Comparison of ENCODE assay signal across 8 mouse cellular contexts in genomic region chr11:67024867-67025477, GRCm38 (mm10). TPM values are rescaled to one million over a fixed set of nuclear protein-coding genes. Genes with fewer than 3 reads are reported as not detected.
A peak's percentile ranks its signal among the peaks of the same experiment; 100 is the strongest.
DNase-seq lines count a peak whose midpoint lies in the region; ATAC-seq and TF ChIP-seq lines count a peak whose summit lies in the region.

Gene Tmem220 (plus strand): TSS chr11:67025154.

- peak; percentile 98 for ATAC-seq in heart, embryonic 15.5 days (replicated peaks; ENCODE audit: insufficient number of reproducible peaks, insufficient read depth, low FRiP score, low read depth)
- ATAC-seq in liver, embryonic 14.5 days (ENCODE audit: insufficient read depth) = peak; percentile 100
- peak; percentile 94 for ATAC-seq in neural tube, embryonic 11.5 days (ENCODE audit: insufficient read depth, low FRiP score, low TSS enrichment)
- peak; percentile 97 for ATAC-seq in stomach, postnatal 0 days (ENCODE audit: low FRiP score, low TSS enrichment)

- 2% methylated on average over 35 of the region's 35 CpGs for WGBS in forebrain, embryonic 10.5 days
- 1% methylated on average over 33 of the region's 35 CpGs for WGBS in heart, embryonic 15.5 days
- WGBS in liver, embryonic 14.5 days (ENCODE audit: insufficient replicate concordance) = 2% methylated on average over 35 of the region's 35 CpGs
- 1% methylated on average over 34 of the region's 35 CpGs for WGBS in neural tube, embryonic 11.5 days
- WGBS in stomach, postnatal 0 days = under 1% methylated on average over 32 of the region's 35 CpGs

- TF ChIP-seq CTCF in liver, embryonic 14.5 days (IDR thresholded peaks at IDR 0.05; ENCODE audit: low read depth) = peak; percentile 87
- peak; percentile 88 for TF ChIP-seq CTCF in stomach, postnatal 0 days (IDR thresholded peaks at IDR 0.05; ENCODE audit: low read depth)

- H3K36me3 ChIP-seq in forebrain, embryonic 10.5 days (replicated peaks) = no peaks in the 10 kb centered on the region
- no peaks in the 10 kb centered on the region for H3K36me3 ChIP-seq in heart, embryonic 15.5 days
- H3K36me3 ChIP-seq in liver, embryonic 14.5 days (replicated peaks; ENCODE audit: control insufficient read depth, insufficient read depth, low read depth) = no peaks in the 10 kb centered on the region
- H3K36me3 ChIP-seq in neural tube, embryonic 11.5 days (ENCODE audit: control insufficient read depth, insufficient read depth, low read length) = no peaks in the 10 kb centered on the region
- H3K36me3 ChIP-seq in stomach, postnatal 0 days (ENCODE audit: control insufficient read depth, insufficient read depth, low read length) = no peaks in the 10 kb centered on the region

- H3K4me1 ChIP-seq in forebrain, embryonic 10.5 days = peaks cover 28% of the 10 kb centered on the region
- peaks cover 7% of the 10 kb centered on the region for H3K4me1 ChIP-seq in heart, embryonic 15.5 days (replicated peaks)
- peaks cover 3 to 14% of the 10 kb centered on the region in 2 experiments; a peak in 2 of 4 replicates for H3K4me1 ChIP-seq in liver, embryonic 14.5 days (replicated peaks; ENCODE audit: control insufficient read depth in 2 of 2, insufficient read depth in 2 of 2, low read length in 1 of 2)
- H3K4me1 ChIP-seq in neural tube, embryonic 11.5 days (ENCODE audit: control insufficient read depth, insufficient read depth, low read length) = no peaks in the 10 kb centered on the region
- 0 out of 2 replicates have a peak, but pooled peaks cover 2% of the 10 kb centered on the region for H3K4me1 ChIP-seq in stomach, postnatal 0 days (replicated peaks; ENCODE audit: control insufficient read depth, insufficient read depth)

- H3K27ac ChIP-seq in forebrain, embryonic 10.5 days = peak within 1 kb of the TSS; percentile 90
- peak within 1 kb of the TSS; percentile 39; the same call in 1 of the 2 replicates for H3K27ac ChIP-seq in heart, embryonic 15.5 days
- H3K27ac ChIP-seq in liver, embryonic 14.5 days = no peak within 1 kb of the TSS
- no peak within 1 kb of the TSS for H3K27ac ChIP-seq in neural tube, embryonic 11.5 days (ENCODE audit: low read depth, low read length)
- peak within 1 kb of the TSS; percentile 61 for H3K27ac ChIP-seq in stomach, postnatal 0 days (replicated peaks)

- H3K4me2 ChIP-seq in heart, embryonic 15.5 days = peak within 1 kb of the TSS; percentile 89
- peak within 1 kb of the TSS; percentile 62 for H3K4me2 ChIP-seq in liver, embryonic 14.5 days (ENCODE audit: low read depth)
- H3K4me2 ChIP-seq in neural tube, embryonic 11.5 days (ENCODE audit: low read depth) = peak within 1 kb of the TSS; percentile 58
- peak within 1 kb of the TSS; percentile 78 for H3K4me2 ChIP-seq in stomach, postnatal 0 days (replicated peaks; ENCODE audit: low read depth)

- no peak for TF ChIP-seq EP300 in liver, embryonic 14.5 days (IDR thresholded peaks at IDR 0.05; ENCODE audit: low read depth)
- TF ChIP-seq EP300 in stomach, postnatal 0 days (optimal IDR thresholded peaks at IDR 0.05) = no peak

- peaks cover 30% of the 10 kb centered on the region for H3K27me3 ChIP-seq in forebrain, embryonic 10.5 days (ENCODE audit: poor library complexity, severe bottlenecking)
- H3K27me3 ChIP-seq in heart, embryonic 15.5 days = 0 out of 2 replicates have a peak, but pooled peaks cover 6% of the 10 kb centered on the region
- no peaks in the 10 kb centered on the region for H3K27me3 ChIP-seq in liver, embryonic 14.5 days (ENCODE audit: control insufficient read depth, insufficient read depth, low read length)
- no peaks in the 10 kb centered on the region for H3K27me3 ChIP-seq in neural tube, embryonic 11.5 days (ENCODE audit: control insufficient read depth, insufficient read depth, low read length)
- H3K27me3 ChIP-seq in stomach, postnatal 0 days (ENCODE audit: control insufficient read depth, insufficient read depth, low read length) = no peaks in the 10 kb centered on the region

- H3K4me3 ChIP-seq in forebrain, embryonic 10.5 days = peak within 1 kb of the TSS; percentile 63
- H3K4me3 ChIP-seq in heart, embryonic 15.5 days = peak within 1 kb of the TSS; percentile 62
- H3K4me3 ChIP-seq in liver, embryonic 14.5 days (ENCODE audit: insufficient read depth in 1 of 2, low read depth in 2 of 2, low read length in 2 of 2) = peak within 1 kb of the TSS; percentile 41 to 48
- peak within 1 kb of the TSS; percentile 35 for H3K4me3 ChIP-seq in neural tube, embryonic 11.5 days (ENCODE audit: low read depth, low read length)
- H3K4me3 ChIP-seq in stomach, postnatal 0 days (ENCODE audit: low read depth, low read length) = peak within 1 kb of the TSS; percentile 53

- H3K9me3 ChIP-seq in forebrain, embryonic 10.5 days = no peaks in the 10 kb centered on the region
- H3K9me3 ChIP-seq in heart, embryonic 15.5 days (replicated peaks) = no peaks in the 10 kb centered on the region
- H3K9me3 ChIP-seq in liver, embryonic 14.5 days (ENCODE audit: control insufficient read depth, low read length) = no peaks in the 10 kb centered on the region
- H3K9me3 ChIP-seq in neural tube, embryonic 11.5 days (ENCODE audit: control insufficient read depth, low read length) = no peaks in the 10 kb centered on the region
- no peaks in the 10 kb centered on the region for H3K9me3 ChIP-seq in stomach, postnatal 0 days (ENCODE audit: control insufficient read depth, low read length)

- DNase-seq in CD8-positive naive resting alpha-beta T cell, adult 2 months (ENCODE audit: low read depth in 2 of 2, low spot score in 2 of 2) = peak; percentile 82
- peak; percentile 95 for DNase-seq in c-Kit-positive CD71-negative TER-119-negative erythroid progenitor cells, embryonic 14.5 days (ENCODE audit: low read depth)
- peak; percentile 97 for DNase-seq in forebrain, embryonic 10.5 days (ENCODE audit: extremely low spot score, low spot score)
- DNase-seq in kidney, postnatal 25 days = peak; percentile 95 to 97
- peak; percentile 85 to 96 (median 89) for DNase-seq in liver, embryonic 14.5 days (ENCODE audit: low read depth in 3 of 3, low spot score in 3 of 3)
- peak; percentile 94 for DNase-seq in neural tube, embryonic 11.5 days (ENCODE audit: low spot score)
- DNase-seq in stomach, postnatal 0 days (ENCODE audit: low spot score) = peak; percentile 99

- H3K9ac ChIP-seq in heart, embryonic 15.5 days = peak within 1 kb of the TSS; percentile 70
- H3K9ac ChIP-seq in liver, embryonic 14.5 days (replicated peaks) = peak within 1 kb of the TSS; percentile 44
- peak within 1 kb of the TSS; percentile 63 for H3K9ac ChIP-seq in neural tube, embryonic 11.5 days (ENCODE audit: low read length)
- H3K9ac ChIP-seq in stomach, postnatal 0 days (ENCODE audit: low read length) = peak within 1 kb of the TSS; percentile 79

RNA-seq across cellular contexts. Expression of gene Tmem220, which starts in this region (rescaled TPM):
- polyA plus RNA-seq in forebrain, embryonic 10.5 days (2016; fragmentation: Nextera tagmentation; extraction: Ambion mirVana) = 0.63 and 0.86 TPM in 2 replicates
- polyA plus RNA-seq in heart, embryonic 15.5 days (2015; fragmentation: Nextera tagmentation; extraction: Ambion mirVana) = 1.2 and 1.6 TPM in 2 replicates
- polyA plus RNA-seq in liver, embryonic 14.5 days (2012; rRNA removed) = 1.2 and 1.6 TPM in 2 replicates
- polyA plus RNA-seq in liver, embryonic 14.5 days (2014; fragmentation: Nextera tagmentation; extraction: Ambion mirVana) = 0.88 and 1.5 TPM in 2 replicates
- polyA plus RNA-seq in neural tube, embryonic 11.5 days (2014; fragmentation: Nextera tagmentation; extraction: Ambion mirVana) = 0.69 and 1.1 TPM in 2 replicates
- 3.7 and 4.9 TPM in 2 replicates for polyA plus RNA-seq in stomach, postnatal 0 days (2015; fragmentation: Nextera tagmentation; extraction: Ambion mirVana)

Comparison
In these comparisons a context has a peak if more than half of its experiments do, and no peak if none do; other contexts are left out.
1. Peak in DNase-seq, H3K4me3 ChIP-seq and H3K27ac ChIP-seq in forebrain, embryonic 10.5 days; RNA of the gene not detected or under 1 TPM.
2. H3K27ac ChIP-seq: peak in heart, embryonic 15.5 days (single experiment) and stomach, postnatal 0 days (single experiment); none in liver, embryonic 14.5 days (single experiment) and neural tube, embryonic 11.5 days (single experiment).
3. Peak in every context shown above with its lines, with median percentiles within 50 percentile points of each other: DNase-seq, H3K4me3 ChIP-seq, ATAC-seq, H3K4me2 ChIP-seq and H3K9ac ChIP-seq.